Mouse (Mus musculus): ENCODE data around the gene Rnf186.
A peak's percentile ranks its signal among the peaks of the same experiment; 100 is the strongest.

The Rnf186 gene

DNA sequence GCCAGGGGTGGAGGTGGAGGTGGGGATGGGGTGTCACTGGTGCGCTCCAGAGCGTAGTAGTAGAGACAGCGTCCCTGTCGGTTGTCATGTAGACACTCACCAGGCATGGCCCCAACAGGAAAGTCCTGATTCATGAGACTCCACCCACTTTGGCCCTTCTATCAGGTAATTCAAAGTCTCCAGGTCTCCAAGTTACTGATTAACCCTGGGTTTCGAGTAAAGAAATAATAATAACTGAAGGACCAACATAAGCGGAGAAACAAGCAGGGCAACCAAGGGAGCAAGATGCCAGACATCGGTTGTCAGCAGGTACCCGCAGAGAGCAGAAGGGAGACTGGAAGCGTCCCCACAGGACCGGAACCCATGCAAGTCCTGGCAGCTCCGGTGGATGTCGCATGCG lies at the start of gene Rnf186:
Rnf186 (plus strand) TSS at position 247 of the 400 bp plus-strand sequence.
- DNase-seq, result no peak

DNA sequence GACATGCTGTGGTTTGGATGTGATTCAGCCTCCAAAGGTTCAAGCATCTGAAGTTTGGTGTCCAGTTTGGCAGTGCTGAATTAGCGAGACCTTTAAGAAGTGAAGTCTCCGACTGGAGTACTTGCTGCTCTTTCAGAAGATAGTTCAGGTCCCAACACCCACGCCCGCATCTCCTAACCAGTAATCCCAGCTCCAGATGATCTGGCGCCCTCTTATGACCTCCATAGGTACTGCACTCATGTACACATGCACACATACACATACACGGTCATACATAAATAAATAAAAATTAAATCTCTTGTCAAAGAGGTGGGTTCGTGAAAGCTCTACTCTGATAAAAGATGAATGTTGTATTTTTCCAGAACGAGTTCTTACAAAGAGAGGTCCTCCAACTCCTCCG lies 49.6 kb upstream of the Rnf186 start:
- DNase-seq, result no peak

DNA sequence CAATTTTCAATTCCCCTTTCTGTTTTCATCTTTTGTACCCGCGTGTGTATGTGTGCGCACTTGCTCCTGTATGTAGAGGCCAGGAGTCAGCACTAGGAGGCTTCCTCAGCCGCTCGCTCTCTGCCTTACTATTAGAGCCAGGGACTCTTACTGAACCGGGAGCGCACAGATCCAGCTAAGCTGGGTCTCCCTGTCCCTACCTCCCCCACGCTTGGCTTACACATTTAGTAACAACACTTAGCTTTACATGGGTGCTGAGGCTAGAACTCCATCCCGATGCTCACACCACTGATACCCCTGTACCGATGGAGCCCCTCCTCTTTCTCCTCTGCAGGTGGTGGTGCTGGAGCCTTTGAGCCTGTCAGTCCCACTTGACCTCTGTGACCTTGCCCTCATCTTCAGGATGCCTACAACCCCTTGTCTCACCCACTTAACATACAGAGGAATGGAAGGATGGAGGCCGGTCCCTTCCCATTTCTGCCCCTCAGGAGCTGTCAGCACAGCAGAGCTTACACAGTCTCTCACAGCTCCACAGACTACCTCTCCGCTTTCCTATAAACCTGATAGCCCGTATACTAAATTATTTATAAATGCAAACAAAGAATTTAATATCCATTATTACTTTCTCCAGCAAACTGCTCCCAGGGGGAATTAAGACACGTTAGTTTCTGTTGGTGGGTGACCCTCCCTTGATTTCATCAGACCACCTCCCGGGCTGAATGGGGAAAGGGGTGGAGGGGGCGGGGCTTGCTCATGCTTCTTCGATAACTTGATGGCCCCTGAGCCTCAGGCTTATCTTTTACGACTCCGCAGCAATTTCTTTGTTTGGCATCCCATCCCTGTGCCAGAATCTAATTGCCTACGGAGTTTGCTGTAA lies 45.4 kb upstream of the Rnf186 start:
- DNase-seq, result no peak

DNA sequence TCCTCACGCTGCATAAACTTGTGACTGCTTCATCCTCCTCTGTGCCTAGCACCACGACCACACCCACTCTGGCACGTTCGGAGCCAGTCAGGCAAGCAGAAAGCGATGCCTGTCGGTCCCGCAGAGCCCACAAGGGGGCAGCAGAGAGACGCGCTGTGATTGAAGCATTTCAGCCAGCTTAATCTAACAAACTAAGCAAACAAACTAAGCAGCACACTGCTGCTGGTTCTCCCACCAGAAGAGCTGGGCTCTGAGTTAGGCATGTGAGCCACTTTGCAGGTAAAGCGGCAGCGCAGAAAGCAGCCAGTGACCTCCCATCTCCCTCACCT lies 44.8 kb upstream of the Rnf186 start:
- DNase-seq, result peak; percentile 91

DNA sequence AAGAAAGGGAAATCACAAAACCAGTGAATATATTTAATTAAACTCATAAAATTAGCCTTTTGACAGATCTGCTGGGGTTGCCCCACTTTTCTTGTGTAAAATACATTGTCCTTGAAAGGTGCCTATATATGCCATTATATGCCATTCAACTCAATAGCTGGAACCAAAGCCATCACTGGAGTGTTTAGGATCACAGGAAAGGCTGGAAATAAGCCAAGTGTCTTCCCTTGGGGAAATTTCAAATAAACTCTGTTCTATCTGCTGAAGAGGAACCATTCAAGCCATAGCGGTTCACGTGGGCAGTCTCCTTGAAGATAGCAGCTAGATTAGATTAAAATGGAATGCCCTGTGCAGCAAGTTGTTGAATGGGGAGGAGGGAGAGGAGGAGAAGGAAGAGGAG lies 41.4 kb upstream of the Rnf186 start:
- no peak for DNase-seq

DNA sequence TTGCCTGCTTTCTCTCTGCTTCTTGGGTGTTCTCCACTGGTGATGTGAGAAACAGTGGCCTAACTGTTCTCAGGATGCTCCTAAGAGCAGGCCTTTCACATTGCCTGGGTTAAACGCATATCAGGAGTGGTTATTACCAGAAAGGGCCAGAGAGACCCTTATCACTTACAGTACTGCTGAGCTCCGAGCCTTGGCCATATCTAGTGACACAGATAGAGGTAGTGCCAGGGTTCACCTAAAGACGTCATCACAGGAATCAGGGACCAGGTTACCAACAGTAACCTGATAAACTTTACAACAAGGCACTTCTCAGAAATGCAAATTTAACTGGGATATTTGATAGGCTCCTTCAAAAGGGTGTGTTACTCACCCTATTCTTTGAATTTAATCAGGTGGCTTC lies 33.0 kb upstream of the Rnf186 start:
- DNase-seq, result no peak

DNA sequence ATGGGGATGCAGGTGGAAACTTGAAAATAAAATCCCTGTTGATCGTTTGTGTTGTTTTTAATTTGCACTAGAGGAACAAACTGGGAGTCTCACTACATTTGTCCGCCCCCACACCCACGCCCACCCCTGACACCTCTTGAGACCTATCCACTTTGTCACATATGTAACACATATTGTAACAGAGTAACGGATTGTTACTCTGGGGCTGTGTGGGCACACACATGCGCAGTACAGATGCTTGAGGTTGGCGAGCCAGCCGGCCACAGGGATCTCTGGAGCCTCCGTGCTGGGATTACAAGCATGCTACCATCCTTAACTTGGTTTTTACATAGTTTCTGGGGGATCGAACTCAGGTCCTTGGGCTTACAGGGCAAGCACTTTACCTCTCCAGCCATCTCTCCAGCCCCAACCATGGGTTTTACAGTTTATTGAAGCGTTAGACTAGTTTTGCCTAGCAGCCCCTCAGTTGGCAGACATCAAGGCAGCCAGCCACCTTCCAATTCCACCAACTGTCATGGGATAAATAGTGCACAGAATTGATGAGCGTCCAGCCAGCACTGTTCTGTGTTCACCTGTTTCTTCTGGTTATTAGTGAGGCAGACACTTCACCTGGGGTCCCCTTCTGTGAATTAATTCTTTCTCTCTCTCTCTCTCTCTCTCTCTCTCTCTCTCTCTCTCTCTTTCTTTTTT lies 32.3 kb upstream of the Rnf186 start:
- DNase-seq, result no peak

DNA sequence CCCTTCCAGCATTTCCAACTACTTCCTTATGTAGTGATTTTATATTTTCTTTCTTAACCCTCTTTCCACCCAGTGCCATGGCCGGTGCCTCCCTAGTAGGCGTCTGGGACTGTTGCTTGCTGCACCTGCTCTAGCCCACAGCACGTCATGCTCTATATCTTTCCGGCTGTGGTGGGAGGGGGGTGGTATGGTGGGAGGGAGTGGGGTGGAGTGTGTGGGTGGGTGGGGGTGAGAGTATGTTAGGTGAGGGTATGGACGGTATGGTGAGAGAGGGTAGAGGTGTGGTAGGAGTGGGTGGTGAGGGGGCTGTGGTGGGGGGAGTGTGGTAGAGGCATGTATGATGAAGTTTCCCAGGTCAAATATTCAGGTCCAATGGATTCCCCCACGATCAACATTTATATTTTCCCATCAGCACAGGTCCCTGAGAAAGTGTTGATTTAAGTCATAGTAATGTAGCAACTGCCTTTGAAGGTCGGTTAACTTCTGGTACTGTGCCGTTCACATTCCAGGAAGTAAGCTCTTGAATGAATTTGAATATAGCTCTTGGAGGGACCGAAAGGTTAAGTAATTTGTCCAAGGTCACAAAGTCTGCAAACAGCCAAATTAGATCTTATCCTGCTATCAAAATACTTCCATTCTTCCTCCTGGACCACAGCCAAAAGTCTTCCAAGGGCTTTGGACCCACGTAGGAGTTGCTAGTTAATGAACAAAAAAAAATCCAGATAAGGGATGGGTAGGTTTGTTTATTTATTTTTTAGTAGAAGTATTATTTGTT lies 28.2 kb upstream of the Rnf186 start:
- no peak for DNase-seq

DNA sequence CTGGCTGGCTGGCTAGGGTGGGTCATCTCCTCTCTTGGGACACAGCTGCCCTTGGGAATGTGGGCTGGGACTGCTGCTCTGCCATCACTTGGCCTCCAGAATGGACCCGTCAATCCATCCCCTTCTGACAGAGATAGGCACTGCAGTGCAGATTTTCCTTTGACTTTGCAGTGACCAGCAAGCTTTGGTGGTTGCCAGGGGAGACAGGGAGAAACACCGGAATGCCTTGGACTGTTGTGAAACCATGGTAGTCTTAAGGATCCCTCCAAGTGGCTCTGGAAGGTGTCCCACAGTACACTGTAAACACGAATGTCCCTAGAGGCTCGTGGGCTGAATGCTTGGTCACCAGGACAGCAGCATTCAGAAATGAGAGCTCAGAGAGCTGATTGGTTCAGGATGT lies 27.4 kb upstream of the Rnf186 start:
- DNase-seq, result no peak

DNA sequence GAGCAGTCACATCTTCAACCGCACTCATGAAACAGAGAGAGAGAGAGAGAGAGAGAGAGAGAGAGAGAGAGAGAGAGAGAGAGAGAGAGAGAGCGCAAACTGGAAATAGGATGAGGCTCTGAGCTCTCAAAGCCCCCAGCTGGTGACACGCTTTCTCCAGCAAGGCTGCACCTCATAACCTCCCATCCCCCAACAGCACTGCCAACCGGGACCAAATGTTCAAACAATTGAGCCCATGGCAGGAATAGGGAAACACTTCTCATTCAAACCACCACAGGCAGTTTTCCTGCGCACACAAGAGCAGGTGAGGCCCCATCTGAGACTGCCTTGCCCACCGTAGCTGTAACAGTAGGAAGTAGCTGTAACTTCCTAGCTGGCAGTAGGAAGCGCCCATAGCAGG lies 25.5 kb upstream of the Rnf186 start:
- no peak for DNase-seq

DNA sequence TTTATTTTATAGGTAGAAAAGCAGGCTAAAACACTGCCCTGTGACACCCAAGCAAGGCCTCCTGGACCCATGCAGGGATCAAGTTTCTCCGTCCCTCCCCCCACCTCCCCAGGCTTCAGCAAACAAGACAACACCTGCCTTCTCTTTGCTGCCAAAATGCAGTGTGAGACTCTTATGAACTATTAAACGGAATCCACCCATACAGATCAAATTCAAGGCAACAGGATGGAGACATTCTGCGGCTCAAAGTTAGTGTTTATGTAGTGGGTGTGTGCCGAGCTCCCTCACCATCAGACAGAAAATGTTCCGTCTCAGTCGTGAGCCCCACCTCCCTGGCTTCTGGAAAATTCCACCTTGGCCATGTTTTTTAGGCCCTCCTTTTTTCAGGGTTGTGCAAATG lies 24.9 kb upstream of the Rnf186 start:
- DNase-seq, result no peak

DNA sequence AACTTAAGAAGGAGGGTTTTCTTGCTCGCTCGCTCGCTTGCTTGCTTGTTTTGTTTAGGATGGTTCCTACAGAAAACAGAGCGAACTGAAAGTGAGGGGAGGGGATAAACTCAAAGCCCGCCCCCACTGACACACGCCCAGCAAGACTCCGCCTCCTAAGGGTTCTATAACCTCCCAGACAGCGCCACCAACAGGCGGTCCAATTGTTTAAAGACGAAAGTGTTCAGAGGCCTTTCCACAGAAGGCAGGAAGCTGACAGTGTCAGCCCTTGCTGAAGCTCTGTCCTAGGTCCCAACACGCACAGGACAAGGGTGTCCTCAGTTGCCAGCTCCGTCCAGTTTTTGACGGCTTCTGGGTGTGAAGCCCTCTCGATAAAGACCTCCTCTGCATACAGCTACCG lies 23.2 kb upstream of the Rnf186 start:
- DNase-seq, result no peak

DNA sequence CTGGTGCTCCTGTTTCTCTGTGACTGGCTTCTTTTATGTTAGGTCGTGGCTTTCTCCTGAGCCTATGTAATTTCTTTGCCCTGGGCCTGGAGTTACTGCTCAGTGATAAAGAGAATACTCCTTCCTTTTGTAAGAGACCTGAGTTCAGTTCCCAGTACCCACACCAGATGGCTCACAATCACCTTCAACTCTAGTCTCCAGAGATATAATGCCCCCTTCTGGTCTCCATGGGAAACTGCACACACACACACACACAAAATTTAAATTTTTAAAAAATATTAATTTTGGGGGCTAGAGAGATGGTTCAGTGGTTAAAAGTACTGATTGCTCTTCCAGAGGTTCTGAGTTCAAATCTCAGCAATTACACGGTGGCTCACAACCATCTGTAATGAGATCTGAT lies 18.7 kb upstream of the Rnf186 start:
- no peak for DNase-seq

DNA sequence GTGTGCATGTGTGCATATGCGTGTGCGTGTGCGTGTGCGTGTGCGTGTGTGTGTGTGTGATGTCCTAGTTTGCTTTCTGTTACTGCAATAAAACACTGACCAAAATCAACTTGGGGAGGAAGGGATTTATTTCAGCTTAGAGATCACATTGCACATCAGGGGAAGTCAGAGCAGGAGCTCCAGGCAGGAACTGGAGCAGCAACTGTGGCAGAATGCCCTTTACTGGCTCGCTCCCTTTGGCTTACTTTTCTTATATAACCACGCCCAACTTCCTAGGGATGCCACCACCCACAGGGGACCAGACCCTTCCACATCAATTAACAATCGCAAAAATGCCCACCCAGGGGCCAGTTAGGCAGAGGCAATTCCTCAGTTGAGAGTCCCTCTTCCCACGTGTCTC lies 8.3 kb upstream of the Rnf186 start:
- DNase-seq, result no peak

DNA sequence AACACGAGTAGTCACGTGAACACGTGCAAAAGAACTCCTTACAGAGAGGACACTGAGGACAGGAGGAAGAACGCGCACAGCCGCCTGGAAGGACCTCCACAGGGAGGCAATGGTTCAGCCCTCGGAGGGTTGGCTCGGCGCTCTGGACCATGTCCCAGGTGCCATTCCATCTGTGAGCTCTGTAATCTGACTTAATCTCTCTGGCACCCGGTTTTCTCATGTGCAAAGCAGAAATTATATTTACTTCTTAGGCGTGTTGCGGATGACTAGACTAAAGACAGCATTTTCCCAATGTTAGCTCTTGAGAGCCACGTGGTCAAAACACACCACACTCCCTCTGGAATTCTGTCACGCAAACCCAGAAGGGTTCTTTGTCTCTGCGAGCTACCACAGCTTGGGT lies 7.8 kb upstream of the Rnf186 start:
- no peak for DNase-seq

DNA sequence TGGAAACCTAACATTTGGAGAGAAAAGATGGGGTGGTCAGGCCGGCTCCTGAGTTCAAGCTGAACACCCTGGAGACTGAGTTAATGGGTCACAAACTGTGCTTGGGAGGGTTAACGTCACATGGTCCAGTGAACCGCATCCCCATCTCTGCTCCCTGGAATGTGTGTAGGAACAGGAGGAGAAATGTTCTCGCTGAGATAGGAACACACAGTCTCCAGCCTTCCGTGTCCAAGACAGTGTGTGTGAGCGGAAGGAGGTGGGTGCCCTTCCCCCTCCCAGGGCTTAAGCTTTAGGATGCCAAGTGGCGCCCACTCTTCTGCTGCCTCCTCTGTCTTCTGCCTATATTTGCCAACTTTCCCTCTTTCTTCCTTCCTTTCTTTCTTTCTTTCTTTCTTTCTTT lies 7.0 kb upstream of the Rnf186 start:
- no peak for DNase-seq

DNA sequence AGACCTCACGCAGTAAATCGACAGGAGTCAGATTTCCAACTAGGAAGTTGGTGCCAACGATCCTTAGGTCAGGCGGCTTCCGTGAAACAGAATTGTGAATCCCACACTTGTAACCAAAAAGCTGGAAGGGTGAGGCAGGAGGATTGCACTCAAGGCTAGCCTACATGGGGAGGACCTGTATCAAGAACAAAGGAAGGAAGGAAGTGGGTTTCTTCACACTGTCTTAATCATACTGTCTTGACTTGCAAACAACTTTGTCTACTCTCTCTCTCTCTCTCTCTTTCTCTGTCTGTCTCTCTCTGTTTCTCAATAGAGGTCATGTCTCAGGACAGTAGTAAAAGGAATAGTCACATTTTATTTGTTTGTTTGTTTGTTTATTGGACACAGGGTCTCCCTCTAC lies 4.2 kb upstream of the Rnf186 start:
- DNase-seq, result no peak

DNA sequence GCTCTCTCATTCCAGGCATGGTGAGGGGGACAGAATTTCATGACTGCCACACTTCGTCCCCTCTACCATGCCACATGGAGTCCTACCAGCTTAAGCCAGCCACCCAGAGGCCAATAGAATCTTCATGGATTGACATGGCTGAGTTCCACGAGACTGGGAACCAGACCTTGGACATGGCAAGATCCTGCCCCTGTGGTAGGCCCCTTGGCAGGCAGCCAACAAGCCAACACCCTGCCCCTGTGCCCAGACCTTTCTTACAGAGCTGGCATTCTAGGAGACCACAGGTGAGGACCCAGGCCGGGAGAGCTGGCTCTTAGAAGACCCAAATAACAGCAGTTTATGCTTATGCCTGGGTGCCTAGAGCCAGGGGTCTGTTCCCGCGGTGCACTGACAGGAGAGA lies 1.0 kb upstream of the Rnf186 start:
- no peak for DNase-seq

DNA sequence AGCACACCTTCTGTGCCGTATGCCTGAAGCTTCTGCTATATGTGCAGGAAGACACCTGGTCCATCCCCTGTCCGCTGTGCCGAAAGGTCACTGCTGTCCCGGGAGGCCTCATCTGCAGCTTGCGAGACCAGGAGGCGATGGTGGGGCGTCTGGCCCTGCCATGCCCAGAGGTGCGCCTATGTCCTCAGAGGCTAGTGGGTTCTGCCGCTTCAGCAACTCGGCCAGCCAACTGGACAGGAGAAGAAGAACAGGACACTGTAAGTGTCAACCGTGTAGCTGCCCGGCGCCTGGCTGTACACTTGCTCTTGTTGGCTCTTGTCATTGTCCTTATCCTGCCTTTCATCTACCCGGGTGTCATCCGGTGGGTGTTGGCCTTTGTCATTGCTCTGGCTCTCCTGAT lies 573 bp downstream of the Rnf186 start:
- DNase-seq, result no peak

DNA sequence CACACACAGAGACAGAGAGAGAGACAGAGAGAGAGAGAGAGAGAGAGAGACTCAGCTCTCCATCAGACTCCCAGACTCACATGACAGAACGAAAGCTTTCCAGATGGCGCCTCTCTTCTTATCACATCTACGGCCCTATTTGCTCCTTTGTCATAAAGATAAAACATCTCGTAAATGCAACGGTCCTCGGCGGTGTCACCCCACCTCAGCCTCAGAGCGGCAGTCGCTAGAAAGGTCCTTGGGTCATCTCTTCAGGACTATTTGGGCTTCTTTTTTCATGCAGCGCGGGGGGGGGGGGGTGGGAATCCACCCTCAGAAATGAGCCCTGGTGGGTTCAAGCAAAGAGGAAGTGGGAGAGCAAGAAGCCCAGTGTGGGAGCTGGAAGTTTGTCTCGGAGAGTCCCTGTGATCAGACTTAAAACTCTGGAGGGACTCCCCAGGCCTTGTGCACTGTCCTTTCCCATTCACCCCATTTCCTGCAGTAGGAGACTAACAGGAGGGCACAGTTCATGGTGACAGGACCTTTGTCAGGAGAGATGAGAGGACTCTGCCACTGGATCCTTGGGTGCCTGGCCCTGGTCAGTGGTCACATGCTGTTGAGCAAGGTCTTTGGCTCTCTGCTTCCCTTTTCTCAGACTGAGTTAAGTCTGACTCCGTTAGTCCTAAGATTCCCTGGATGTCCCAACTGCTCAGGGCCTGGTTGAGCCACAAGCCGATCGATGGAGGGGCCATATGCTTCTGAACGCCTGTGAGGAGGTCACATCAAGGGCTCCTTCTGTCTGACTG lies 2.1 kb downstream of the Rnf186 start:
- no peak for DNase-seq

DNA sequence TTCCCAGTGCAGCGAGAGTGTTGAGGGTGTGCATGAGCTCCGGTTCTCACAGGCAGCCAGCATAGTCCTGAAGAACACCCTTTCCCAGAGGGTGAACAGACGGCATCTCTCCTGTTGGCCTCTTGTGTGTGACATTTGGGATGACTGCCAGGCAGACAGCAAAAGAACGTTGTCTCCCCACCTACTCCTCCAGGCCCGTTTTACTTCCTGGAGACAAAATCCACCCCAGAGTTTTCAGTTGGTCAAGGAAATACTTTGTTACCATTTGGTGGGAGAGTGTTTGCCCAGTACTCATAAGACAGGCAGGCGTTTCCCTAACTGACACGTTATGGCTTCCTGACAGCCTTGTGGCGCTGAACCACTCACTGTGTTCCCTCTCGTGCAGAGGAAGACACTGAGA lies 2.8 kb downstream of the Rnf186 start:
- DNase-seq, result no peak

DNA sequence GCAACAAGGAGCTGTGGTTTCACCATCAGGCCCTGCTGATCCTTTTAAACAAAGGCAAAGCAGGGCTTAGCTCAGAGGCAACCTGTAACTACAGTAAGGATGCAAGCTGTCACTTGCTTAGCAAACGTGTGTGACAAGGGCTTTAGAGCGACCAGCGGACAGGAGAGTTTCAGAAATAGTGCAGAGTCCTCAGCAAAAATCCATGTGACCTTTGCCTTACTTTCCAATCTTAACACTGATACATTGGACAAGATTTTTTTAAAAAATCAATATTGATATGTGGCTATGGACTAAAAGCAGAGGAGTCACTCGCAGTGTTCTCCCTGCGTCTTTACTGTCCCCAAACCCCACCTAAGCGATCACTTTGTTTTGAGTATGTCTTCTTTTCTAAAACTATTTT lies 4.5 kb downstream of the Rnf186 start:
- DNase-seq, result no peak

DNA sequence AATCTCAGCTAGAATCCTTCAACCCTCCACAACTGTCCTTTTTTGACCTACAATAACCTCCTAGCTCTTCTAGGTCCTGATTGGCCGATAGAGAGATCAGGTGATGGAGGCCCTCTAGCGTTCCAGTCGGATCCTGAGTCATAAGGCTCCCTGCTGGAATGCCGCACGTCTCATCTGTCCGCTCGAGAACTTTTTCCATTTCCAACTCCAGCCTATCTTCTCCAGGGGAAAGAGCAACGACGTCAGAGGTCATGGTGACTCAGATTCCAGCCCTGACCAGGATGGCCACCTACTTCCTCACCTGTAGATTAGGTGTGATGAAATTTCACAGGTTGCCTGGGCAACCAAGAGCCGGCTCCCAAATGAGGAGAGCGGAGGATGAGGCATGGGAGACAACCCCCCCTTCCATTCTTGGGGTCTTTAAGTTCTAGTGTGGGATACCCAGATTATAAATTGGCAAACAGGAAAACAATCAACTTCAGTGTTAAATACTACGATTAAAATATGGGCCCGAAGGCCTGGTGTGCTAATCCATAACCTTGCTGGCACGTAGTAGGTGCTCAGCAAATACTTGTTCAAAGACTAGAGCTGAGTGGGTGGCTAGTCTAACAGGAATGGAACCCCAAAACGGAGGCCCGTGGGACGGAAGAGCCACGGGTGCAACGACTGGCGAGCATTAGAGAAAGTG lies 5.4 kb downstream of the Rnf186 start:
- DNase-seq, result peak; percentile 16

Data from cerebellum, adult 9-10 months (tissue).